Mouse (Mus musculus) left cerebral cortex, adult 9 months (tissue): Measurements from ENCODE around the gene Dnajc22.
A peak's percentile ranks its signal among the peaks of the same experiment; 100 is the strongest.

Experiments used
- DNase-seq, 2 experiments: peaks; one replicate each; pipeline ENCODE4 v3.0.0; 2022; ENCODE audit warnings: low spot score in 2 of 2

Gene Dnajc22

DNA sequence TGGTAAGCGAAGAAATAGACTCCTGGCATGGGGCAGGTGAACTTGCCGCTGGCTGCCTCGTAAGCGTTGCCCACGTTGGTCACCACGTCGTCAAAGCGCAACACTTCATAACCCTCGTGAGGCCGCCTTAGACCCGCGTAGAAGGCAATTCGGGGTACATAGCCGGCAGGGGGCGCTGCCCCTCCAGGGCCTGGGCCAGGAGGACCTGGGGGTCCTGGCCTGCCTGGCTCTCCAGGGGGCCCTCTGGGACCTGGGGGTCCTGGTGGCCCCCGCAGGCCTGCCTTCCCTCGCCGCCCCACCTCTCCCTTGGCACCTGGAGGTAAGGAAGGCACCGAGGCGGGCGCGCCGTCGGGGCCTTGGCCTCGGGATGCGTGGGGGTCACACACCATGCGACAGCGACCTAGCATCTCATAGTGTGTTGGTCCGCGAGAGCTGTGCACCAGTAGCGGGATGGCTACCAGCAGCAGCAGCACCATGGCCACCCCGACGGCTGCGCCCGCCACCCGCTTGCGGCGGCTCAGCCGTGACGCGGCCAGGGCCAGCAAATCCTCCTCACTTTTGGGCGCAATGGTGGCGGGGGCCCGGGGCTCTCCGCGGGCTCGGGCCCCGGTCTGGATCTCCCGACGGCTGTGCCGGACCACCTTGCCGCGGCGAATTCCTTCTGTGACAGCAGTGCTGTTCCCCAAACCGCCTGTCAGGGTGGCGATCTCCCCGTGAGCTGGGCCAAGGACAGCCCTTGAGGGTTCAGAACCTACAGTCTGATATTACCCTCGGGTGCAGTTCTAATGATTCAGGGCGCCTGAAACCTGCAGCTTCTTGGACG lies 5.5 kb upstream of the Dnajc22 start, which contains the start of gene C1ql4:
Gene C1ql4, minus strand, starts transcription at position 565 of the 823 bp plus-strand sequence.
- DNase-seq = no peak

DNA sequence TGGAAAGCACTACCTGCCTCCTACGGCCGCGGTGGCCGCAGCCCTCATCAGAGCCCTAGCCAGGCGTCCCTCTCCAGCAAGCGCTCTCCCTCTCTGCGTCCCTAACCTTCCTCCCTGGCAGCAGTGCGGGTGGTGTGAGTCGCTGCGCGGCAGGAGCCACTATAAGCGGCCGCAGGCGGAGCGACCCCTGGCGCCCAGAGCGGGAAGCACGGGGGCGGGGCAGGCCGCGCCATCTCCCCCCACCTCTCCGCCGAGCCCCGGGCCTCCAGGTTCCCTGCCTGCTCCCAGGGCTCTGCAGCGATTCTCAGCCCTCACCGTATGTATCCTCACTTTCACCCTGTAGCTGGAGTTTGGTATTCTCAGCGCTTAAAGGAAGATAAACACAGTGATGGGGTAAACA lies 4.7 kb upstream of the Dnajc22 start:
- DNase-seq = peak in 1 of 2 experiments; percentile 28

DNA sequence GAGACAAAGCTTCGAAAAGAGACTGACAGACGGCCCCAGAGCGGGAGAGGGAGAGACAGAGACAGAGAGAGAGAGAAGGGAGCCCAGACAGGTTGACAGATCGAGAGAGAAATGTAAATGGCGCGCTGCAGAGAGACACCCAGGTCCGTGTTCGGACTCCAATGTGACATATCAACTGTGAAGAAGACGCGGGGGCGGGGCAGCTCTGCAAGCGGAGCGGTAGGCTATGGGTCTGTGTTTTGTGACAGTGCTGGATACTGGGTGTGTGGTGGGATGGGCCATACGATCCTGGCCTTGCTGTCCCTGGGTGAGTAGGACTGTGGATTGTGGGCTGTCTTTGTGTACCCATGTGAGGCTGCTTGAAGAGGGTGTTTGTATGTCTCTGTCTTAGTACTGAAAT lies 3.9 kb upstream of the Dnajc22 start:
- DNase-seq = no peak

DNA sequence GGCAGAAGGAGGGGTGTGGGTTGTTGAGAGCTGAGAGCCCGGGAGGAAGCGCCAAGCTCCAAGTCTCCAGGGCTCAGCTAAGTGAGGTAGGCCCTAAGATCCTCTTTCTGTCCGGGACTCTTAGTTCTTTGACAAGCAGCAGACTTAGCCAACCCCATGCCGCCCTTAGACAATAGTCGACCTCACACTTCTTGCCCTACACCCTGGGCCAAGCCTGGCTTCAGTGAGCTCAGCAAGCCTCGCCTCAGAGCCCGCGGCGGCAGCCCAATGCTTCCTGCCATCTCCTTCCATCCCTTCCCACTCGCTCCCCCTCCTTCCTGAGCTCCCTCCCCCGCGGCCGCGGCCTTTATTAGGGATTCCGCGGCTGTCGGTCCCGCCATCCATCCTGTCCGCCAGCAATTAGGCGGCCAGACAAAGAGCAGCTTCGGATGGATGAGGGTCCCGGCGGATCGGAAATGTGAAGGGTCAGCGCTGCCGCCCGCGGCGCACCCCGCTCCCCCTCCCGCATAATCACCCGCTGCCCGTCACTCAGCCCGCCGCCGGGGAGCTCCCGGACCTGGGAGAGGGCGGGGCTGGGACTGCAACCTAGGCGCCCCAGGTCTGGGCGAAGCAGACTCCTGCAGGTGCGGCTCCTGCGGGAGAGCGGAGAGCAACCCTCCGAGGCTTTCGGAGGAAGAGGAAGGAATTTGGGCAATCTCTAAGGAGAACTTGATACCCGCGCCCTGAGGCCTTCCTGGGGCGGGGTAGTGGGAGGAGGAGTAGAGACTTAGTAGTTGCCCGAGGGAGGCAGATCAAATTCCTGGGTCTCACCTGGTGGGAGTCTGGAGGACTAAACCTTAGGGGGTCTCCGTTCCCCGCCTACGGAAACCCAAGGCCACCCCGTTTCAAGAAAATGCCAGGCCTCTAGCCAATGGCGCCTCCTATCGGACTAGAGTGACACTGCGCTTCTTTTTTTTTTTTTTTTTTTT lies 605 bp downstream of the Dnajc22 start:
- no peak for DNase-seq

DNA sequence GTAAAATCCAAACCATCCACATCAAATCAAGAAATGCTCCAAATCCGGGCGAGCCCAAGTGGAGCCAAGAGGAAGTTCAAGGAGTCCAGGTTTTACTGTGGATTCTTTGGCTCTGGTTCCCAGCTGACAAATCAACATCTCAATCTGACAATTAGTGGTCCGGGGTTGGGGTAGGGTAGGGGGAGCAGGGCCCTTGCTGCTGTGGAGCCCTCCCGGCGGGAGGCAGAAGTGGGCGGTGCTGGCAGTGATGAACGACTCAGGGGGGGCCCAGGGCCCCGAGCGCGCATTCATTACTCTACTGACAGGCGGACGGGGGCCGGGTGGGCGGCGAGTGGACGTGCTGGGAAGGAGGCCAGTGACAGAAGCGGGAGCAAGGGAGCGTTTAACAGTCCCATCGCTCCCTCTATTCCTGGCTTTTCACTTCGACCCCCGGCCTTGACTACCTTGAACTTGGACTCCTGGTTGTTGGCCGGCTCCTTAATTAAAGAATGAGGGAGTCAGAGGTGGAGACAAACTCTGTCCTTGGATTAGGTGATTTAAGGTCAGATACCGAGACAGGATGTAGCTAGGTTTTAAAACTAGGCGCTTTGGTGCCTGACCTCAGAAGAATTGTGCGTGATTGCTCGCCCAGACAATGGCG lies 1.8 kb downstream of the Dnajc22 start:
- DNase-seq = no peak

DNA sequence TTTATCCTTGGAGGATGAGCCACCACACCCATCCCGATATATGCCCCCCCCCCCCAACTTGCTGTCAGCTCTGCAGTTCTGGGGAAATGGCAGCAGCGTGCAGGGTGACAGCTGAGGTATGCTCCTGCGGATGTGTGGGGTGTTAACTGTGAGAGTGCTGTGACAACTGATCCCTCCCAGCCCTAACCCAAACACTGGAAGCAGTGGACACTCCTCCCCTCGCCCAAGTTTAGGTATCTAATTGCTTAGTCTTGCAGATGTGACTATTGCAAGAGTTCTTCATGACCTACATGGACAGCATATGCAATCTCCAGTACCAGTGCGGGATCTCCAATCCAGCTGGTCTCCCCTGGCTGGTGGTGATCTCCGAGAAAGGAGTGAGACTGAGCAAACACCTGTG lies 2.4 kb downstream of the Dnajc22 start:
- no peak for DNase-seq

DNA sequence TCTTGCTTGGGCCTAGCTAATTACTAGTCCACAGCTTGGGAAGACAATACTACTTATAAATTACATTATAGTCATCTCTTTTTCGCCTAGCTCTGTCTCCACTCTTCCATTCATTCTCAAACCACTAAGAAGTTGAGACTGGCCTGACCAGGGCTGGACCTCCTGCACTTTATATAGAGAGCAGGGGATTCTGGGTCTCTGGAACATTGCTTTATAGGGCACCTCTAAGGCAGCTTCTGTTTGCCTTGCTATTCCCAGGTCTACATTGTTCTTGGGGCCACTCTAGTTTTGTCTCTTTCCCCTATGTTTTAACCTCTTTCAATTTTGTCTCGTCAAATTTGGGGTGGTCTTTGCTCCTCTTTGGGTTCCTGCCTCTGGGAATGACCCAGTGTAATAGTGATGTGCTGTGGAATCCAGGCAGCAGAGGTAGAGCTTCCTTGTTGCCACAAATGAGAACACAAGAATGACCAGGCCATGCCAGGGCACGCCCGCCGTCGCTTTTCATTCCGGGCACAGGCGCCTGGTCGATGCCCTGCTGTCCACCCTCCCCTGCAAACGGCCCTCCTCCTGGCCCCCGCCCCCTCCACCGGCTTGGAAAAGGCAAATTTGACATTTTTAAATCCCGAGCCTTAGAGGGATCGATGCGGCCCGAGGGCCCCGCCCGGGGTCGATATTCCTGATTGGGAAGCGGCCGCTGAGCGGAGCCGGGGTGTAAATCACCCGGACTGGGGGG lies 3.3 kb downstream of the Dnajc22 start:
- DNase-seq = no peak

DNA sequence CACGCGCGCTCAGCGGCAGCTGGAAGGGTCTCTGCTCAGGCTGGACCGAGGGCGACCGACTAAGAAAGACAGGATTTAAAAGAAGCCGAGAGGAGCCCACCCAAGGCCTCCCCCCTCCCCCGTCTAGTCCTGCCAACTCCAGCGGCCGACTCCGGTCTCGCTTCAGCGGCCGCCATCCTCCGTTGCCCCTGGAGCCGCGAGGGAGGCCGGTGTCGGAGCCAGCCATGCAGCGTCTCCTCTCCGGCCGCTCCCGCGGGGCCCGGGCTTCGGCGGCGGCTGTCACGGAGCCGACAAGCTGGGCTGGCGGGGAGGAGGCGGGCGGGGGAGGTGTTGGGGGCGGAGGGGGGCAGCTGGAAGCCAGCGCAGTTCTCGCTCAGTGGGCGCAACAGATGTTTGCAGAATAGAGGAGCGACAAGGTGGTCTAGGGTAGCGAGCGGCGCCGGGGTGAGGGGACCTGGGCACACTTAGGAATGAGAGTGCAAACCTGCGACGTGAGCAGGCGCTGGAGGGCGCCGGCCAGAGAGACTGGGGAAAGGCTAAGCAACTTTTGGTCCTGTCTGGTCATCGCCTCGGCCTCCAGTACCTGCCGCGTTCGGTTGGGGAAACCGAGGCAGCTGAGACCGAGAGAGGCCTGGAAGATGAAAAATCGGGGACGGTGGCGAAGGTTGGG lies 4.0 kb downstream of the Dnajc22 start:
- DNase-seq = no peak

DNA sequence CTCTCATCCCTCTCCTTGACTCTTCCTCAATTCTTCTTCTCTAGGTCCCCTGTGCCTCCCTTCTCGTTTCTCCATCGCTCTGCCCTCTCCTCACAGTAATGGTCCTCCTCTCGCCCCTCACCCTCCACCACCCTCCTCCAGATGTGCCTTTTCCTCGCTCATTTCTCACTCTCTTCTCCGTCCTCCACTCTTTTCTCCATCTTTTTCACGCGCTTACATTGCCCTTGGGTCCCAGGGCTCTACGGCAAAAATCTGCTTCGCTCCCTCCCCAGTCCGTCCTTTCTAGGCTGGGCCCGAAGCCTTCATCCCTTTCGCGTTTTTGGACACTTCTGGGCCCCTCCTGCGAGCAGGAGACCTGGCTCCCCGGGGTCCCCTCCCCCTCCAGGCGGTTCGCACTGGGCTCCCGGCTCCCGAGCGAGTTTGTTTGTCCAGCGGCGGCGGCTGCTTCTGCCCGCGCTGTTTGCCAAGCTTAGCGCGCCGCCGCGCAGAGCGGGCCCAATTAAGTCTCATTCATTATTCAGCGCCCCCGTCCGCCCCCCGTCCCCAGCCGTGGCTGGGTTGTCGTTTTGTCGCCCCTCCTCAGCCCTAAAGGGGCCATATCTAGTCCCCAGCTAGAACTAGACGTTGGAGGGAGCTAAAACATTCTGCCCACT lies 5.0 kb downstream of the Dnajc22 start:
- no peak for DNase-seq

DNA sequence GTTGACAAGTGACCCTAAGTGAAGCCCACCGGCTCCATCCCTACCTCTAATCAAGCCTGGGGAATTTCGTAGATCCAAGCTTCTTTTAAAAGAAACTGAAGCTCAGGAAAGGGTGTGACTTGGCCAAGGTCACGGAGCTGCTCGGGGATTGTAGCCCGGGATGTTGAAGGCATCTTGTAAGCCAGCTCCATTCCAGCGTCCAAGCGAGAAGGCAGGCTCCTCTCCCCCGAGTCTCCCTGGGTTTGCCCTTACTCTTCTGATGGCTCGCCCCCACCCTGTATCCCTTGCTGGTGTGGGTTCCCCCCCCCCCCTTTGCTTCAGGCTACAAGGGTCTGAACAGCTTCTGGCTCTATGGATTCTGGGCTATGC lies 5.5 kb downstream of the Dnajc22 start:
- no peak for DNase-seq

DNA sequence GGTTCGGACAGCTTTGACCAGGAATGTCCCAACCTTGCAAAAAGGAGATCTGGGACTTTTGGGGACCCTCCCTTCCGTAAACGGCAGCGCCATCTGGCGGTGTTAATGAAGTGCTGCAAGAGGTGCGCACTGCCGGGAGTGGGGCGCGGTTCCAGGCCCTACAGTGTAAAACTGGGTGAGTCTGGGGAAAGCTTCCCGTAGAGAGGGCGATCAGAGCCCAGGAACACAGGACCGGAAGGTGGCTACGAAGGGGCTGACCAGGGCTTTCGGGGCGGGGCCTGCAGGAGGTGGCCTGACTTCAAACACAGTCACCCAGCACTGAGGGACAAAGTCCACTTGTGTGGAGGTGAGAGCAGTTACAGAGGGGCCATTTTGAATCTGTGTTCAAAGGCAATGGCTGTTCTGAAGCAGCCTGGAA lies 6.2 kb downstream of the Dnajc22 start:
- DNase-seq = no peak

DNA sequence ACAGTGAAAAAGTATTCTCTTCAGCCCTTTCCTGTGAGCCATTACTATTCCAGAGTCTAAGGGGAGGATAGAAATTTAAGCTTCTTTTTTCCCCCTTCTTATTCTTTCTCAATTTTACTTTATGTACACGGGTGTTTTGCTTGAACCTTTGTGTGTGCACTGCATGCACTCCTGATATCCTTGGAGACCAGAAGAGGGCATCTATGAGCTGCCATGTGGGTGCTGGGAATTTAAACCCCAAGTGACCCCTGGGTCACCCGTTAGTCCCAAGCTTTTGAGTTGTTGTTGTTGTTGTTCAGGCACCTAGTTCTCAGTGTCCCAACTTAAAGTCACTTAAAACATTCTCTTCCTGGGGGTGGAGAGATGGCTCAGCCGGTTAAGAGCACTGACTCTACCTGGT lies 7.0 kb downstream of the Dnajc22 start:
- DNase-seq = no peak

DNA sequence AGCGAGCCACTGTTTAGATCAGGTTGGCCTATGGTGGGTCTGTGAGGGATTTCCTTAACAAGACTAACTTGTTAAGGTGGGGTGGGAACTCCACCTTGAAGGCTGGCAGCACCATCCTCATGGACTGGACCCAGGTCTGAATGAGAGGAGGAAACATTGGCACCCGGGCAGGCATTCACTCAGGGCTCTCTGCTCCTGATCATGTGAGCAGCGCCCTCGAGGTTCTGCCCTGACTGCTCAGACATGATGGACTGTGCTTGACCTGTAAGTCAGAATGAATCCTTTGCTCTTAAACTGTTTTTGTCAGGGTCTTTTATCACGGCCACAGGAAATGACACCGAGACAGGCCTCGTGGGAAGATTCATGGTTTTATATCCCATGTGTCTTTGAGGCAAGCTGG lies 12.3 kb downstream of the Dnajc22 start:
- no peak for DNase-seq

DNA sequence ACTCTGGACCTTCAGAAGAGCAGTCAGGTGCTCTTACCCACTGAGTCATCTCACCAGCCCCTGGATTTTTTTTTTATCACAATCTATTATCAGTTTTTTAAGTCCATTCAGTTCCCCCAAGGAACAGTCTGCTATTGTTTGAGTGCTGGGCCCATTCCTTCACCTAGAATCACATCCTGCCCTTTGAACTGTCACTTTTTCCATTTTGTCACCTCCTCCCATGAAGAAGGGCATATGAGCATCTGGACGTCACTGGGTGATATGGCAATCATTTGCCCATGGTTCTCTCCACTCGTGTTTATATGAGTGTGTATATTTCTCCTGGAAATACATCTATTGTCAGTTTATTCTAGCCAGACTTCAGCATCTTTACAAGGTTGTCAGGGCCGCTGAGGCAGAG lies 14.9 kb downstream of the Dnajc22 start:
- DNase-seq = no peak

DNA sequence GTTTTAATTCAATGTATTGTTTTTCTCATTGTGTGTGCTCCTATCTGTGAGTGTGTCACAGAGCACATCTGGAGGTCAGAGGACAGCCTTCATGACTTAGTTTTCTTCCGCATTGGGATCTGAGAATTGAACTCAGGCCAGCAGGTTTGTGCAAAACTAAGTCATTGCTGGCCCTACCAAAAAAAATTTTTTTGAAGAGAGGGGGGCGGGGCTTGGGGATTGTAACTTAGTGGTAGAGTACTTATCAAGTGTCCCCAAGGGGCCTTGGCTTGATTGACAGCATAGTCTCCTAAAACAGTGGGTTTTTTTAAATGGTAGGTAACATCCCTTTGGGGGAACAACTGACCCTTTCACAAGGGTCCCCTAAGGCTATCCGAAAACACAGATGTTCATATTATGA lies 18.2 kb downstream of the Dnajc22 start:
- no peak for DNase-seq

DNA sequence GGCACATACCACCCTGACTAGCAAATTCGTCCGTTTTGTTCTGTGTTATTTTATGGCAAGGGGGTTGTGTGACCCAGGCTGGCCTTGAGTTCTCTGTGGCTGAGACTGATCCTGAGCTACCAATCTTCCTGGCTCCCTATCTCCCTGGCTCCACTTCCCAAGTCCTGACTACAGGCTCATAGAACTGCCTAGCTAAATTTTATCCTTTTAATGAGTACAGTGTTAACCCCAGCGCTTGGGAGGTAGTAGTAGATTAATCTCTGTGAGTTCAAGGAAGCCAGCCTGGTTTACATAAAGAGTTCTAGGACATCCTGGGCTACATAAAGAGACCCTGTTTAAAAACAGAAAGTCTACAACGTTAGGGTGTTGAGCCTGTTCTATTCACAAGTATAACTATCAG lies 18.8 kb downstream of the Dnajc22 start:
- no peak for DNase-seq

DNA sequence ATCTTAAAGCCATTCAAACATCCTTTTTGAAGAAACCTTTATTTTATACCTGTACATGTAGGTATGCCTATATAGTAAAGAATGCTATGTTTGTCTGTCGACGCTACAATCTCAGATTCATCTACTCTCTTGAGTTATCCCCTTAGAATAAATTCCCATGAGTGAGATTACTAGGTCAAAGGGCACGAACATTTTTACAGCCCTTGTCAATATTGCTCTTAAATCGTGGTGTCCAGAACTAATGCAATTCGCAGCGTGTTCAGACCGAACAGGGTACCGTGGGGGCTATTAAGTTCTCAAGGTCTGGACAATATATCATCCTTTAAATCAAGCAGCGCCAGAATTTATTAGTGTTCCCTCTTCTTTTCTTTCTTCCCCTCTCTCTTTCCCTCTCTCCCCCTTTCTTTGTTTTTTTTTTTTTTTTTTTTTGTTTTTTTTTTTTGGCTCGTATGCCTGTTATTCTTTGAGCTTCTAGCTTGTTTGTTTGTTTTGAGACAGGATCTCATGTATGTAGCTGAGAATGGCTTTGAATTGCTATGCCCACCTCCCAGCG lies 19.9 kb downstream of the Dnajc22 start:
- DNase-seq = no peak

DNA sequence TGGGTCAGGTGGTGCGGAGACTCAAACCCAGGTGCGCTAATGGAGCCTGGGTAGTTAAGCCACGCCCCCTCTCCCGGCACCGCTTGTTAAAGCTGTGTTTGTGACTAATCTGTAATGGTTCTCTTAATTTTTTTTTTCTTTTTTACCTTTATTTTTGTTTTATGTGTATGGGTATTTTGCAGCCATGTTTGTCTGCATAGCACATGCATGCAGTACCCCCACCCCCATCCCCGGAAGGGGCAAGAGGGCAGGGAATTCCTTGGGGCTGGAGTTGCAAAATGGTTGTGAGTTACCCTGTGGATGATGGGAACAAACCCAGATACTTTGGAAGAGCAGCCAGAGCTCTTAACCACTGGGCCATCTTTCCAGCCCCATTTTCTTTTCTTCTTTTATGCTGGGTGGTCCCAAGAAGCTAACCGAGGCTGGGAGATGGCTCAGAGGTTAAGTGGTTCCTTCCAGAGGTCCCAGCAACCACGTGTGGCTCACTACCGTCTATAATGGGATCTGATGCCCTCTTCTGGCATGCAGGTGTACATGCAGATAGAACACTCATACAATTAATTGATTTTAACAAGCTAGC lies 20.5 kb downstream of the Dnajc22 start:
- DNase-seq = no peak

DNA sequence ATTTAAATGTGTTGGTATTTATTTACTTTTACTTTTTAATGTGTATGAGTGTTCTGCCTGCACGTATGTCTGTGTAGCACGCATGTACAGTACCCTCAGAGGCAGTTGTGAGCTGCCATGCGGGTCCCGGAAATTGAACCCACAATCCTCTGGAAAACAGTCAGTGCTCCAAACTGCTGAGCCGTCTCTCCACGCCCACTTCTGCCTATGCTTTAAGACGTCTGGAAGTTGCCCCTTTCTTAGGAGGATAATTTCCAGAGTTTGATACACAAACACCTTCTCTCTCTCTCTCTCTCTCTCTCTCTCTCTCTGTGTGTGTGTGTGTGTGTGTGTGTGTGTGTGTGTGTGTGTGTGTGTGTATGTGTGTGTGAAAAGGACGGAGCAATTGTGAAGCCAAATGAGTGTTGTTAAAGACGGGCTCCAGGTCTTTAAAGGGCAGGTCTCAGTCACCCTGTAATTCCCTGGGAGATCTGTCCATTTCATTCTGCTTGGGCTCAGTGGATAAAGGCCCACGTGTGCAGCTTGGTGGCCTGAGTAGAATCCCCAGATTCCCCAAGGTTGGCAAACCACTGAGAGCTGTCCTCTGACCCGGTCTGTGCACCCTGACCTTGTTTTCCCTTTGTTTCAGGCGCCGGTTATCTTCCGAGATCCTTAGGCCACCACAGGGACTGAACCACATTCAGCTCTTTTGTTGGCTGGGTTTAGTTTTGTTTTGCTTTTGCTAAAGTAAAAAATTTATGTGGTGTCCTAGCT lies 21.5 kb downstream of the Dnajc22 start:
- DNase-seq = no peak
